Mouse (Mus musculus) ES-Bruce4 (cell line): ENCODE results near the gene Ppm1b. TPM values are rescaled to one million over a fixed set of nuclear protein-coding genes. Genes with fewer than 3 reads are reported as not detected.
A peak's percentile ranks its signal among the peaks of the same experiment; 100 is the strongest.

Experiments used
- H3K27ac ChIP-seq: 2 replicates; pipeline ENCODE4 v1.5.1; 2012; ENCODE audit warnings: low read length, inconsistent platforms; ENCODE audit not compliant: insufficient read depth
- H3K27me3 ChIP-seq: 2 replicates; pipeline ENCODE4 v1.6.1; 2012; ENCODE audit warnings: mild to moderate bottlenecking, low read length, inconsistent platforms; ENCODE audit not compliant: control insufficient read depth, poor library complexity, insufficient read depth, severe bottlenecking
- H3K36me3 ChIP-seq: 2 replicates; pipeline ENCODE4 v1.6.1; 2012; ENCODE audit warnings: inconsistent platforms, mild to moderate bottlenecking, low read length, moderate library complexity; ENCODE audit not compliant: control insufficient read depth, poor library complexity, insufficient read depth, severe bottlenecking
- H3K4me1 ChIP-seq: one replicate; pipeline ENCODE4 v1.8.1; 2011; ENCODE audit warnings: low read length; ENCODE audit not compliant: control insufficient read depth, insufficient read depth
- H3K4me3 ChIP-seq: 2 replicates; pipeline ENCODE4 v1.5.1; 2011; ENCODE audit warnings: low read depth, mild to moderate bottlenecking, low read length
- H3K9ac ChIP-seq: 2 replicates; pipeline ENCODE4 v1.6.1; 2012; ENCODE audit warnings: low read depth, mild to moderate bottlenecking, inconsistent platforms; ENCODE audit not compliant: poor library complexity, severe bottlenecking
- H3K9me3 ChIP-seq: replicated peaks from 2 replicates; pipeline ENCODE4 v1.6.1; 2012; ENCODE audit warnings: mild to moderate bottlenecking, low read length, inconsistent platforms; ENCODE audit not compliant: control insufficient read depth, poor library complexity, insufficient read depth, severe bottlenecking
- CTCF ChIP-seq: IDR thresholded peaks from one replicate; pipeline ENCODE4 v1.8.1; 2011; ENCODE audit warnings: low read depth, low read length
- EP300 ChIP-seq: IDR thresholded peaks from 2 replicates; pipeline ENCODE4 v1.6.1; 2011; ENCODE audit warnings: low read depth, low read length; ENCODE audit not compliant: insufficient read depth
- POLR2A ChIP-seq: IDR thresholded peaks from one replicate; pipeline ENCODE4 v1.8.1; 2011; ENCODE audit warnings: low read length; ENCODE audit not compliant: insufficient read depth
- polyA plus RNA-seq: library from polyadenylated mRNA; stranded (reverse); fragments of >200 nt; gene quantifications from 2 replicates; pipeline ENCODE4 v1.2.4, GENCODE M21; 2011; ENCODE audit warnings: low read depth; ENCODE audit not compliant: missing spikeins, insufficient read depth, insufficient read length

Gene Ppm1b
- polyA plus RNA-seq, 1 experiment: 150 TPM

- no peaks in the 10 kb centered on the region for H3K4me1 ChIP-seq
- H3K27me3 ChIP-seq: no peaks in the 10 kb centered on the region
- no peaks in the 10 kb centered on the region for H3K9me3 ChIP-seq
- TF ChIP-seq CTCF (no peak), POLR2A (no peak), EP300 (no peak)
- H3K4me3 ChIP-seq: peak overlapping the region; percentile 34
- peaks cover 4% of the 10 kb centered on the region for H3K36me3 ChIP-seq
- peak overlapping the region; percentile 96 for H3K9ac ChIP-seq
- H3K27ac ChIP-seq: peak overlapping the region; percentile 45; the same call in 1 of the 2 replicates
Measured at GRCm38 (mm10) chr17:84959665-84960020, 3.1 kb downstream of the Ppm1b start.

GRCm38 (mm10) chr17:84960136-84960535, 3.6 kb downstream of the Ppm1b start:
- Histone ChIP-seq H3K9me3 (no peaks in the 10 kb centered on the region), H3K4me3 (peak overlapping the region; percentile 34), H3K27ac (peak overlapping the region; percentile 45; the same call in 1 of the 2 replicates), H3K4me1 (no peaks in the 10 kb centered on the region), H3K36me3 (peaks cover 7% of the 10 kb centered on the region), H3K27me3 (no peaks in the 10 kb centered on the region), H3K9ac (peak overlapping the region; percentile 96)
- TF ChIP-seq POLR2A (no peak), CTCF (no peak), EP300 (peak; percentile 51; the same call in 1 of the 2 replicates)

- TF ChIP-seq POLR2A: no peak
- TF ChIP-seq EP300: no peak
- TF ChIP-seq CTCF: no peak
- Histone ChIP-seq H3K9ac (no peak overlapping the region), H3K4me1 (no peaks in the 10 kb centered on the region)
Measured at GRCm38 (mm10) chr17:84962046-84962445, 5.5 kb downstream of the Ppm1b start.

GRCm38 (mm10) chr17:84963651-84964050, 7.1 kb downstream of the Ppm1b start:
- no peak overlapping the region for H3K9ac ChIP-seq
- H3K36me3 ChIP-seq: peaks cover 9% of the 10 kb centered on the region
- H3K9me3 ChIP-seq: peaks cover 10% of the 10 kb centered on the region
- no peak overlapping the region for H3K27ac ChIP-seq
- no peak for TF ChIP-seq POLR2A
- TF ChIP-seq EP300: no peak
- no peaks in the 10 kb centered on the region for H3K4me1 ChIP-seq
- H3K27me3 ChIP-seq: no peaks in the 10 kb centered on the region
- H3K4me3 ChIP-seq: no peak overlapping the region

More at GRCm38 (mm10) chr17:84962046-84962445, 5.5 kb downstream of the Ppm1b start:
- Histone ChIP-seq H3K27me3 (no peaks in the 10 kb centered on the region), H3K9me3 (peaks cover 6% of the 10 kb centered on the region; the same call in 1 of the 2 replicates), H3K27ac (no peak overlapping the region), H3K4me3 (no peak overlapping the region), H3K36me3 (peaks cover 9% of the 10 kb centered on the region)

GRCm38 (mm10) chr17:84966231-84966630, 9.7 kb downstream of the Ppm1b start:
- TF ChIP-seq POLR2A: no peak
- no peak for TF ChIP-seq EP300
- TF ChIP-seq CTCF: no peak
- Histone ChIP-seq H3K27ac (no peak overlapping the region), H3K4me3 (no peak overlapping the region), H3K27me3 (no peaks in the 10 kb centered on the region), H3K9me3 (peaks cover 31% of the 10 kb centered on the region), H3K4me1 (no peaks in the 10 kb centered on the region), H3K9ac (no peak overlapping the region), H3K36me3 (peaks cover 18% of the 10 kb centered on the region)

- H3K9me3 ChIP-seq: peaks cover 39% of the 10 kb centered on the region
- no peak overlapping the region for H3K4me3 ChIP-seq
- H3K27me3 ChIP-seq: no peaks in the 10 kb centered on the region
- no peaks in the 10 kb centered on the region for H3K4me1 ChIP-seq
- H3K9ac ChIP-seq: no peak overlapping the region
- no peak for TF ChIP-seq POLR2A
- TF ChIP-seq CTCF: no peak
- H3K36me3 ChIP-seq: peaks cover 18% of the 10 kb centered on the region
- H3K27ac ChIP-seq: no peak overlapping the region
Measured at GRCm38 (mm10) chr17:84967045-84967444, 10.5 kb downstream of the Ppm1b start.

- no peaks in the 10 kb centered on the region for H3K4me1 ChIP-seq
- no peak overlapping the region for H3K27ac ChIP-seq
- H3K9me3 ChIP-seq: peaks cover 67% of the 10 kb centered on the region
- TF ChIP-seq CTCF: no peak
- no peak for TF ChIP-seq POLR2A
- TF ChIP-seq EP300: no peak
- H3K27me3 ChIP-seq: no peaks in the 10 kb centered on the region
- no peak overlapping the region for H3K4me3 ChIP-seq
- H3K36me3 ChIP-seq: peaks cover 15% of the 10 kb centered on the region
- no peak overlapping the region for H3K9ac ChIP-seq
Measured at GRCm38 (mm10) chr17:84969916-84970315, 13.4 kb downstream of the Ppm1b start.
